Mouse (Mus musculus) intestine, embryonic 14.5 days (tissue): ENCODE measurements around the gene Clcn1. TPM values are rescaled to one million over a fixed set of nuclear protein-coding genes. Genes with fewer than 3 reads are reported as not detected.

Experiments
- ATAC-seq: fragments of 200-750 bp; cut with Nextera tagmentation; replicated peaks from 2 replicates; pipeline ENCODE4 v1.8.0; 2017; ENCODE audit warnings: low read depth, moderate number of reproducible peaks, moderate TSS enrichment, moderate library complexity; ENCODE audit not compliant: low FRiP score, low TSS enrichment
- DNase-seq: peaks from one replicate; pipeline ENCODE4 v3.0.0-alpha.2; 2018; ENCODE audit warnings: low spot score
- H3K27ac ChIP-seq: fragments of 300-500 bp; sonication (generic); 2 replicates; pipeline ENCODE4 v1.5.1; 2014; ENCODE audit warnings: low read depth, mild to moderate bottlenecking, control low read depth
- H3K27me3 ChIP-seq: fragments of 300-500 bp; sonication (generic); replicated peaks from 2 replicates; pipeline ENCODE4 v1.6.1; 2014; ENCODE audit warnings: low read length, control low read depth; ENCODE audit not compliant: control insufficient read depth, insufficient read depth
- H3K36me3 ChIP-seq: fragments of 300-500 bp; sonication (generic); 2 replicates; pipeline ENCODE4 v1.6.1; 2014; ENCODE audit warnings: low read length, control low read depth; ENCODE audit not compliant: control insufficient read depth, insufficient read depth
- H3K4me1 ChIP-seq: fragments of 300-500 bp; sonication (generic); replicated peaks from 2 replicates; pipeline ENCODE4 v1.6.1; 2014; ENCODE audit warnings: low read length, control low read depth, mixed read lengths; ENCODE audit not compliant: control insufficient read depth, insufficient read depth
- H3K4me2 ChIP-seq: fragments of 300-500 bp; sonication (generic); 2 replicates; pipeline ENCODE4 v1.6.1; 2014; ENCODE audit warnings: low read length
- H3K4me3 ChIP-seq: fragments of 300-500 bp; sonication (generic); 2 replicates; pipeline ENCODE4 v1.5.1; 2014; ENCODE audit warnings: low read depth, low read length, control low read depth, mixed read lengths
- H3K9ac ChIP-seq: fragments of 300-500 bp; sonication (generic); 2 replicates; pipeline ENCODE4 v1.6.1; 2014; ENCODE audit warnings: mild to moderate bottlenecking, low read length
- H3K9me3 ChIP-seq: fragments of 300-500 bp; sonication (generic); 2 replicates; pipeline ENCODE4 v1.6.1; 2016; ENCODE audit warnings: low read length, control low read depth; ENCODE audit not compliant: control insufficient read depth
- WGBS: fragments of 180-500 bp; shearing (Covaris S2); extraction: QIAGEN DNeasy Blood & Tissue Kit; methylation state at CpG from one replicate; pipeline ENCODE4 v1.1.7; 2014; 5-methylcytosine and 5-hydroxymethylcytosine counted together
- polyA plus RNA-seq: library from polyadenylated mRNA; unstranded; fragments of >200 nt; fragmentation: Nextera tagmentation; extraction: Ambion mirVana; gene quantifications from 2 replicates; pipeline ENCODE4 v1.2.1, GENCODE M21; 2014

Gene Clcn1
- polyA plus RNA-seq, 1 experiment from 2014 or later: 0.12 TPM

DNA sequence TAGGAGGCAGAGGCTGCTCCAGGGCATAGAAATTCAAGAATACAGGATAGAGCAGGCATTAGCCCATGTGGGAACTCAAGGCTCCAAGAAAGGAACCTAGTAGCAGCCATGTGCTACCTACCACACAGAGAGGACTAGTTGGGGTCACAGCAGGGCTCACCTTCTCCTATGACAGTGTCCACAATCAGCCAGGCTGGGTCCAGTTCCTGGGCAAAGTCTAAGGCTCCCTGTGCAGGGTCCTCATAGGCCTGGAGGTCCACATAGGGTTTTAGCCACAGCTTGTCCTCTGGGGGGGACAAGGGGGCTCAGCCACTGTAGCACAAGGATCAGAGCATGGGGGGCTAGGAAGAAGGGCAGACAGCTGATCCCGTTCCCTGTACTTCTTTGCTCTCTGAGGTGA, 76.0 kb downstream of the Clcn1 start:
- H3K4me1 ChIP-seq: peaks cover 4% of the 10 kb centered on the region; the same call in 1 of the 2 replicates
- no peak overlapping the region for H3K9ac ChIP-seq
- 75% methylated on average over 1 of the region's 1 CpGs for WGBS
- H3K27ac ChIP-seq: no peak overlapping the region
- ATAC-seq: no peak
- DNase-seq: no peak
- H3K4me3 ChIP-seq: no peak overlapping the region
- H3K9me3 ChIP-seq: no peaks in the 10 kb centered on the region
- no peak overlapping the region for H3K4me2 ChIP-seq
- H3K36me3 ChIP-seq: peaks cover 44% of the 10 kb centered on the region
- H3K27me3 ChIP-seq: no peaks in the 10 kb centered on the region

DNA sequence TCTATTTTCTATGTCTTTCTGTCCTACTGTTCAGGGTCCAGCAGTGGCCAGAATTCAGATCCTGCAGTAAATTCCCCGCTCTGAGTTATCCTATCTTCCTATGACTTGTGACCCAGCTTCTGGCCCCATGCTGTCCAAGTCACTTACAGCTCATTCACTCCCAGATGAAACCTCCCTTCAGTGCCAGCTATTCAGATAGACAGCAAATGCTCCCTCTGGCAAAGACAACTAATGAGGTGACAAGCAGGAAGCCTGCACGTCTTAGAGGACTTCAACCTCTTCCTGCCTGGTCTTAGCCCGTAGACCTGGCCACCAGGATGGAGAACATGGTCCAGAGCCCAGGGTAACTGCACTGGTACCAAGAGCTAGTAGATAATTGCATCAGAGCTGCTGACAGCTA, 76.5 kb downstream of the Clcn1 start:
- Histone ChIP-seq H3K4me1 (peaks cover 4% of the 10 kb centered on the region; the same call in 1 of the 2 replicates), H3K4me2 (no peak overlapping the region), H3K27me3 (no peaks in the 10 kb centered on the region), H3K36me3 (peaks cover 40% of the 10 kb centered on the region), H3K27ac (no peak overlapping the region), H3K9ac (no peak overlapping the region), H3K9me3 (no peaks in the 10 kb centered on the region), H3K4me3 (no peak overlapping the region)
- 62% methylated on average over 3 of the region's 3 CpGs for WGBS
- DNase-seq: no peak
- no peak for ATAC-seq

DNA sequence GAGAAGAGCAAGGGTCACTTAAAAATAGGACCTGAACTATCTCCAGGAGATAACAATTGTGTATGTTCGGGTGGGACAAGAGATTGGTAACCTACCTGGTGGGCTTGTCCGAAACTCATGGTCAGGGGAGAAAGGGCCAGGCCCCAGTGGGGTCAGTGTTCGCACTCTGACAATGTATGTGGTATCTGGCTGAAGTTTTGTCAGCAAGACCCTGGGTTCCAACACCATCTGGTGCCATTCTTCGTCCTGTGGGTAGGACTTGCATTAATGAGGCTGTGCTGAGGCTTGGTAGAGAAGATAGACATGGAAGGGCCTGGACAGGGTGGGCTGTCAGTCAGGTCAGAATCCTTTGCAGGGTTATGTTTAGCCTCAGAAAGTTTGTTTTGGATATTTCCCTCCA, 77.6 kb downstream of the Clcn1 start:
- Histone ChIP-seq H3K4me1 (peaks cover 3% of the 10 kb centered on the region; the same call in 1 of the 2 replicates), H3K36me3 (peaks cover 29% of the 10 kb centered on the region), H3K9me3 (no peaks in the 10 kb centered on the region), H3K27ac (no peak overlapping the region), H3K9ac (no peak overlapping the region), H3K4me3 (no peak overlapping the region), H3K4me2 (no peak overlapping the region), H3K27me3 (no peaks in the 10 kb centered on the region)
- DNase-seq (no peak), ATAC-seq (no peak)
- 86% methylated on average over 4 of the region's 4 CpGs for WGBS

DNA sequence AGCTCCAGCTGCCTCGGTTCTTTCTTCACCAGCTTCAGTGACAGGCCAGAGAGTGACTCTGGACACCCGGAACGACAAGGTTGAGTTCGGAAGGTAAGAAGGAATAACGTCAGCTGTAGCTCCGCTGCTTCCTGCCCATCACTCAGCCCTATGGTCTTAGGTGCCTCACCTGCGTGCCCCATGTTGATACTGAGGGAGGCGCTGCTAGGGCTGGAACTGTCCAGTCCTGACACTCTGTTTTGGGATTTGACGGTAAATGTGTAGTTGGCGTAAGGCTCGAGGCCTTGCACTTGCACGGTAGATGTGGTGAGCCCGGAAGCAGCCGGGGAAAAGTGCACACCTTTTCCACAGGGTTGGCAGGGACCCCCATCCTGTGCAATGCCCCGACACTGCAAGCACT, 78.1 kb downstream of the Clcn1 start:
- 90% methylated on average over 15 of the region's 15 CpGs for WGBS
- Histone ChIP-seq H3K4me2 (no peak overlapping the region), H3K27ac (no peak overlapping the region), H3K27me3 (no peaks in the 10 kb centered on the region), H3K4me1 (no peaks in the 10 kb centered on the region), H3K9me3 (no peaks in the 10 kb centered on the region), H3K36me3 (peaks cover 23% of the 10 kb centered on the region), H3K9ac (no peak overlapping the region), H3K4me3 (no peak overlapping the region)
- ATAC-seq (no peak), DNase-seq (no peak)

DNA sequence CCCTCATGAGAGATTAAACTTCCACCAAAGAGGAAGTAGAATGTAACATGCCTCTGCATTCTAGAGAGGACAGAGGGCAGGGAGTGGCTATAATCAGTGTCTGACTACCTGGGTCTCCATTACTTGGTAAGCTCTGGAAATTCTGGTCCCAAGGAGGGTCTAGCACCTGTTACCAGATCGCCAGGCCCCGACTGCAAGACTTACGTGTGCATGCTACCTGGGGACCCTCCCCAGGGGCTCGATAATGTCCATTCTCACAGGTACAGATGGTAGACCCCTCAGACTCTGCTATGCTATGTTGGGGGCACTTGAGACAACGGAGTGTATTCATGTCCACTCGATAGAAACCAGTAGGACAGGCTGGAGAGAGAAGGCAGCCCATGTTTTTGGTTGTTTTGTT, 78.7 kb downstream of the Clcn1 start:
- H3K4me3 ChIP-seq: no peak overlapping the region
- no peak overlapping the region for H3K9ac ChIP-seq
- H3K4me2 ChIP-seq: no peak overlapping the region
- WGBS: 88% methylated on average over 6 of the region's 6 CpGs
- H3K4me1 ChIP-seq: no peaks in the 10 kb centered on the region
- no peaks in the 10 kb centered on the region for H3K27me3 ChIP-seq
- ATAC-seq (no peak), DNase-seq (no peak)
- H3K36me3 ChIP-seq: peaks cover 18% of the 10 kb centered on the region
- H3K27ac ChIP-seq: no peak overlapping the region
- H3K9me3 ChIP-seq: no peaks in the 10 kb centered on the region

Other genes with a start within 250 kb of the Clcn1 start
- not detected in 2 replicates for gene Sva, start 248.3 kb upstream of the Clcn1 start, polyA plus RNA-seq
- not detected in 2 replicates for gene Tas2r139, start 145.7 kb upstream of the Clcn1 start, polyA plus RNA-seq
- not detected in 2 replicates for gene Tas2r144, start 71.4 kb upstream of the Clcn1 start, polyA plus RNA-seq
- 22.1 and 29.0 TPM in 2 replicates for gene Gstk1, start 40.8 kb upstream of the Clcn1 start, polyA plus RNA-seq
- gene Tmem139, start 24.7 kb upstream of the Clcn1 start, polyA plus RNA-seq: 1.3 and 2.8 TPM in 2 replicates
- 53.0 and 59.5 TPM in 2 replicates for gene Casp2, start 21.7 kb upstream of the Clcn1 start, polyA plus RNA-seq
- 0.30 and 0.32 TPM in 2 replicates for gene Fam131b, start 38.0 kb downstream of the Clcn1 start, polyA plus RNA-seq
- gene Zyx, start 62.9 kb downstream of the Clcn1 start, polyA plus RNA-seq: 112 and 115 TPM in 2 replicates
- gene Epha1, start 86.6 kb downstream of the Clcn1 start, polyA plus RNA-seq: 2.5 and 2.6 TPM in 2 replicates
- not detected in 2 replicates for gene Tas2r143, start 113.6 kb downstream of the Clcn1 start, polyA plus RNA-seq
- 0.16 TPM in 1 of 2 replicates, not detected in the other for gene Tas2r135, start 118.7 kb downstream of the Clcn1 start, polyA plus RNA-seq
- gene Tas2r126, start 147.8 kb downstream of the Clcn1 start, polyA plus RNA-seq: not detected in 2 replicates
- gene Olfr458, start 178.5 kb downstream of the Clcn1 start, polyA plus RNA-seq: not detected in 2 replicates
- gene Olfr457, start 189.7 kb downstream of the Clcn1 start, polyA plus RNA-seq: not detected in 2 replicates
- not detected in 2 replicates for gene Olfr456, start 200.5 kb downstream of the Clcn1 start, polyA plus RNA-seq